Mouse (Mus musculus): ENCODE results near the gene Olfr744. TPM values are rescaled to one million over a fixed set of nuclear protein-coding genes. Genes with fewer than 3 reads are reported as not detected.

Gene Olfr744
- polyA plus RNA-seq (2012; rRNA removed) = not detected in 2 replicates

DNA sequence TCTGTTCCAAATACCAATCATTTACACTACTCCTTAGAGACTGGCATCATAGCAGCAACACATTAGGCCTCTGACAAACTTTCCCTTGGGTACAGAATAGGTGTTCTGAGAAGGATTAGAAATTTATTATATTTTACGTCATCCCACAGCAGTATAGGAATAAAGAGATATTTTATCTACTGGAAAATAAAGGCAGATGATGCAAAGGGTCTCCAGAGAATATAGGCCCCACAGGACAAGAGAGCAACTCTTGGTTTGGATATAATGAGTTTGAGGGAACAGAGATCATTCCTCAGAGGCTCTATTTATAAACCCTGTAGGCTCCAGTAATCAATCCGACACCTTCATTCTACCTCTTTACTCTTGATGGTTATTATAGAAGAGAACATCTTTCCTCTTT lies at the start of gene Olfr744:
Gene Olfr744 (plus strand): TSS at position 301 of the 400 bp plus-strand sequence.

GRCm38 (mm10) chr14:50639088-50639487 lies 24.4 kb downstream of the Olfr744 start, which contains the start of gene Olfr745:
Gene Olfr745, plus strand, starts transcription at chr14:50639388.

GRCm38 (mm10) chr14:50646783-50647182 lies 32.1 kb downstream of the Olfr744 start, which contains the start of gene Olfr746:
Gene Olfr746, plus strand, starts transcription at chr14:50647083.

Other genes with a start within 250 kb of the Olfr744 start
- gene Olfr736, start 233.7 kb upstream of the Olfr744 start, polyA plus RNA-seq (2012; rRNA removed) = not detected in 2 replicates
- not detected in 2 replicates for gene Olfr738, start 207.3 kb upstream of the Olfr744 start, polyA plus RNA-seq (2012; rRNA removed)
- not detected in 2 replicates for gene Olfr739, start 196.3 kb upstream of the Olfr744 start, polyA plus RNA-seq (2012; rRNA removed)
- not detected in 2 replicates for gene Olfr740, start 169.3 kb upstream of the Olfr744 start, polyA plus RNA-seq (2012; rRNA removed)
- not detected in 2 replicates for gene Olfr741, start 142.1 kb upstream of the Olfr744 start, polyA plus RNA-seq (2012; rRNA removed)
- not detected in 2 replicates for gene Olfr742, start 111.3 kb upstream of the Olfr744 start, polyA plus RNA-seq (2012; rRNA removed)
- not detected in 2 replicates for gene Olfr743, start 93.0 kb upstream of the Olfr744 start, polyA plus RNA-seq (2012; rRNA removed)
- not detected in 2 replicates for gene Olfr745, start 24.5 kb downstream of the Olfr744 start, polyA plus RNA-seq (2012; rRNA removed)
- not detected in 2 replicates for gene Olfr746, start 32.2 kb downstream of the Olfr744 start, polyA plus RNA-seq (2012; rRNA removed)
- gene Olfr747, start 78.3 kb downstream of the Olfr744 start, polyA plus RNA-seq (2012; rRNA removed) = not detected in 2 replicates
- gene Olfr748, start 92.5 kb downstream of the Olfr744 start, polyA plus RNA-seq (2012; rRNA removed) = not detected in 2 replicates
- not detected in 2 replicates for gene Olfr749, start 130.2 kb downstream of the Olfr744 start, polyA plus RNA-seq (2012; rRNA removed)
- gene Ttc5, start 170.6 kb downstream of the Olfr744 start, polyA plus RNA-seq (2012; rRNA removed) = 103 and 110 TPM in 2 replicates
- gene Ccnb1ip1, start 192.9 kb downstream of the Olfr744 start, polyA plus RNA-seq (2012; rRNA removed) = 0.04 and 0.08 TPM in 2 replicates
- 81.9 and 85.9 TPM in 2 replicates for gene Parp2, start 193.0 kb downstream of the Olfr744 start, polyA plus RNA-seq (2012; rRNA removed)

All from central nervous system, embryonic 14 days (tissue).